28 mouse cellular contexts compared by ENCODE assay signal in the genomic region with DNA sequence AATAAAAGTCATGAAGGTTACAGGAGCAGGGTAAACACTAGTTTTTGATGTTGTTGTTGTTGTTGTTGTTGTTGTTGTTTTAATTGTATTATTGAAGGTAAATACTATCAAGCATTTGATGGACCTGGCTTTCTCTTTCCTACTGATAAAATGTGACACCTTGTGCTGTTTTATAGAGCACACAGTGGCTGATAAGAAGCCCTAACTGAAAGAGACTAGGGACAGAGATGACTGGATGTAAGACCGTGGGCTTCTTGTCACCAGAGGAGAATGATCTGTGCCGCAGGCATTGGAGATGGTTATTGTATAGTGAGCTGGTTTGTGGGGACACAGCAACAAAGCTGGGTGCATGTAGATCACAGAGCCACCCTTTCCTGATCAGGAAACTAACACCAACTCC. TPM values are rescaled to one million over a fixed set of nuclear protein-coding genes. Genes with fewer than 3 reads are reported as not detected.
DNase-seq lines count a peak whose midpoint lies in the region; ATAC-seq and TF ChIP-seq lines count a peak whose summit lies in the region.
"Had no signal": no experiment of that assay in that cellular context is flagged by ENCODE, and none has a peak within 500 bp of the region (broad histone marks: within the 10 kb centered on the region; RNA-seq: fewer than 3 reads in every experiment).

No protein-coding gene starts in this region.

- 0 out of 2 replicates have a peak overlapping the region, but pooled peaks have one; percentile 33 for H3K27ac ChIP-seq in heart, embryonic 10.5 days
- H3K27ac ChIP-seq in liver, embryonic 13.5 days, result no peak overlapping the region
- H3K27ac ChIP-seq in liver, postnatal 0 days (ENCODE audit: low read depth), result no peak overlapping the region
- no peak overlapping the region for H3K27ac ChIP-seq in midbrain, embryonic 11.5 days (ENCODE audit: low read depth, low read length)
- H3K27ac ChIP-seq in midbrain, postnatal 0 days (ENCODE audit: low read depth, low read length), result no peak overlapping the region
- H3K27ac ChIP-seq: embryonic facial prominence, embryonic 13.5 days; embryonic facial prominence, embryonic 15.5 days; forebrain, embryonic 10.5 days; forebrain, embryonic 12.5 days had no signal

- no peak for DNase-seq in heart, embryonic 10.5 days (ENCODE audit: low spot score)
- no peak for DNase-seq in heart, adult 18-20 months
- DNase-seq in liver, embryonic 13.5 days, result no peak
- no peak for DNase-seq in liver, postnatal 0 days
- peak; percentile 21 for DNase-seq in midbrain, embryonic 11.5 days (ENCODE audit: low spot score, missing footprints)
- no peak for DNase-seq in midbrain, postnatal 0 days (ENCODE audit: low spot score)
- DNase-seq in ovary, postnatal 10 days (ENCODE audit: low spot score), result no peak
- DNase-seq: adrenal gland, adult 2 months; adrenal gland, postnatal 10 days; adrenal gland, postnatal 25 days; B cell, adult 2 months; cerebellum, adult 11 months; cerebellum, adult 18-20 months; cerebellum, adult 8-10 months; cerebellum, adult 9-11 months; cerebellum, postnatal 14 days; cerebellum, postnatal 36 days; embryo, embryonic 11 days had no signal

- no peak for TF ChIP-seq EP300 in liver, postnatal 0 days (IDR thresholded peaks at IDR 0.05; ENCODE audit: low read depth)

- ATAC-seq in liver, embryonic 13.5 days (ENCODE audit: low read depth), result peak; percentile 60; the same call in 1 of the 2 replicates
- no peak for ATAC-seq in liver, postnatal 0 days
- no peak for ATAC-seq in midbrain, embryonic 11.5 days (ENCODE audit: low FRiP score)
- no peak for ATAC-seq in midbrain, postnatal 0 days (ENCODE audit: low FRiP score)
- peak; percentile 74 for ATAC-seq in megakaryocyte-erythroid progenitor cell, adult 5-6 weeks (replicated peaks; ENCODE audit: low FRiP score, low TSS enrichment, poor library complexity, severe bottlenecking)
- ATAC-seq: CD4-positive, CD25-positive, alpha-beta regulatory T cell, adult 4 months; forebrain, embryonic 14.5 days had no signal

- peaks cover 22% of the 10 kb centered on the region for H3K4me1 ChIP-seq in heart, embryonic 10.5 days
- peaks cover 18% of the 10 kb centered on the region for H3K4me1 ChIP-seq in liver, embryonic 13.5 days (replicated peaks)
- peaks cover 4% of the 10 kb centered on the region for H3K4me1 ChIP-seq in liver, postnatal 0 days (ENCODE audit: insufficient read depth)
- H3K4me1 ChIP-seq in midbrain, embryonic 11.5 days (ENCODE audit: control insufficient read depth, insufficient read depth, low read length), result no peaks in the 10 kb centered on the region
- no peaks in the 10 kb centered on the region for H3K4me1 ChIP-seq in midbrain, postnatal 0 days (ENCODE audit: insufficient read depth, low read length)
- H3K4me1 ChIP-seq: forebrain, embryonic 10.5 days; forebrain, embryonic 12.5 days had no signal

- no peak overlapping the region for H3K4me2 ChIP-seq in liver, embryonic 13.5 days
- H3K4me2 ChIP-seq in liver, postnatal 0 days (ENCODE audit: low read depth, low read length), result no peak overlapping the region
- H3K4me2 ChIP-seq in midbrain, embryonic 11.5 days, result no peak overlapping the region
- no peak overlapping the region for H3K4me2 ChIP-seq in midbrain, postnatal 0 days (ENCODE audit: low read depth, low read length, poor library complexity, severe bottlenecking)
- H3K4me2 ChIP-seq: embryonic facial prominence, embryonic 13.5 days; embryonic facial prominence, embryonic 15.5 days; forebrain, embryonic 12.5 days had no signal

- no peaks in the 10 kb centered on the region for H3K9me3 ChIP-seq in heart, embryonic 10.5 days
- H3K9me3 ChIP-seq in liver, embryonic 13.5 days (replicated peaks), result no peaks in the 10 kb centered on the region
- H3K9me3 ChIP-seq in liver, postnatal 0 days (ENCODE audit: low read length), result no peaks in the 10 kb centered on the region
- no peaks in the 10 kb centered on the region for H3K9me3 ChIP-seq in midbrain, embryonic 11.5 days (ENCODE audit: control insufficient read depth, low read length)
- no peaks in the 10 kb centered on the region for H3K9me3 ChIP-seq in midbrain, postnatal 0 days (ENCODE audit: low read length)
- H3K9me3 ChIP-seq: embryonic facial prominence, embryonic 13.5 days; embryonic facial prominence, embryonic 15.5 days; forebrain, embryonic 10.5 days; forebrain, embryonic 12.5 days; G1E had no signal

- no peaks in the 10 kb centered on the region for H3K27me3 ChIP-seq in heart, embryonic 10.5 days (ENCODE audit: insufficient read depth, poor library complexity, severe bottlenecking)
- H3K27me3 ChIP-seq in liver, embryonic 13.5 days, result no peaks in the 10 kb centered on the region
- H3K27me3 ChIP-seq in liver, postnatal 0 days (ENCODE audit: insufficient read depth, low read length), result no peaks in the 10 kb centered on the region
- H3K27me3 ChIP-seq in midbrain, embryonic 11.5 days (ENCODE audit: control insufficient read depth, insufficient read depth, low read length), result no peaks in the 10 kb centered on the region
- no peaks in the 10 kb centered on the region for H3K27me3 ChIP-seq in midbrain, postnatal 0 days (ENCODE audit: insufficient read depth, low read length)
- H3K27me3 ChIP-seq: CH12.LX; embryonic facial prominence, embryonic 13.5 days; embryonic facial prominence, embryonic 15.5 days; forebrain, embryonic 12.5 days had no signal

- H3K9ac ChIP-seq in liver, embryonic 13.5 days, result no peak overlapping the region
- H3K9ac ChIP-seq in liver, postnatal 0 days (replicated peaks), result no peak overlapping the region
- H3K9ac ChIP-seq in midbrain, embryonic 11.5 days (ENCODE audit: low read length), result no peak overlapping the region
- H3K9ac ChIP-seq in midbrain, postnatal 0 days (replicated peaks; ENCODE audit: low read length, poor library complexity, severe bottlenecking), result no peak overlapping the region
- H3K9ac ChIP-seq: embryonic facial prominence, embryonic 13.5 days; embryonic facial prominence, embryonic 15.5 days; forebrain, embryonic 12.5 days had no signal

- H3K4me3 ChIP-seq in heart, embryonic 10.5 days, result no peak overlapping the region
- no peak overlapping the region for H3K4me3 ChIP-seq in liver, embryonic 13.5 days (replicated peaks)
- H3K4me3 ChIP-seq in liver, postnatal 0 days (ENCODE audit: low read depth, low read length), result no peak overlapping the region
- no peak overlapping the region for H3K4me3 ChIP-seq in midbrain, embryonic 11.5 days (ENCODE audit: low read depth, low read length)
- no peak overlapping the region for H3K4me3 ChIP-seq in midbrain, postnatal 0 days (ENCODE audit: low read depth, low read length)
- H3K4me3 ChIP-seq: embryonic facial prominence, embryonic 13.5 days; embryonic facial prominence, embryonic 15.5 days; erythroblast, embryonic 14.5 days; forebrain, embryonic 10.5 days; forebrain, embryonic 12.5 days had no signal

- no peak for TF ChIP-seq CTCF in liver, postnatal 0 days (IDR thresholded peaks at IDR 0.05; ENCODE audit: low read depth)
- TF ChIP-seq CTCF in midbrain, postnatal 0 days (IDR thresholded peaks at IDR 0.05), result no peak

- no peaks in the 10 kb centered on the region for H3K36me3 ChIP-seq in heart, embryonic 10.5 days
- no peaks in the 10 kb centered on the region for H3K36me3 ChIP-seq in liver, embryonic 13.5 days
- H3K36me3 ChIP-seq in liver, postnatal 0 days (replicated peaks; ENCODE audit: insufficient read depth, low read length), result no peaks in the 10 kb centered on the region
- H3K36me3 ChIP-seq in midbrain, embryonic 11.5 days (ENCODE audit: control insufficient read depth, insufficient read depth, low read length), result no peaks in the 10 kb centered on the region
- no peaks in the 10 kb centered on the region for H3K36me3 ChIP-seq in midbrain, postnatal 0 days (ENCODE audit: insufficient read depth, low read length)
- H3K36me3 ChIP-seq: embryonic facial prominence, embryonic 13.5 days; embryonic facial prominence, embryonic 15.5 days; forebrain, embryonic 10.5 days; forebrain, embryonic 12.5 days had no signal

- 51% methylated on average over 2 of the region's 2 CpGs for WGBS in heart, embryonic 10.5 days
- WGBS in liver, embryonic 13.5 days (ENCODE audit: insufficient replicate concordance), result 29% methylated on average over 2 of the region's 2 CpGs
- 66% methylated on average over 2 of the region's 2 CpGs for WGBS in liver, postnatal 0 days (ENCODE audit: insufficient replicate concordance)
- 91% methylated on average over 2 of the region's 2 CpGs for WGBS in midbrain, embryonic 11.5 days
- 93% methylated on average over 2 of the region's 2 CpGs for WGBS in midbrain, postnatal 0 days

RNA-seq across cellular contexts. Expression of a gene that starts 9.1 kb away (rescaled TPM):
- polyA plus RNA-seq in heart, embryonic 10.5 days (2016; fragmentation: Nextera tagmentation; extraction: Ambion mirVana), result 22.4 and 26.5 TPM in 2 replicates
- 1 to 10 TPM; 3.0 to 4.0 TPM for total RNA-seq in heart, adult 18-20 months (2021)
- polyA plus RNA-seq in liver, embryonic 13.5 days (2015; fragmentation: Nextera tagmentation; extraction: Ambion mirVana), result 6.5 and 9.9 TPM in 2 replicates
- polyA plus RNA-seq in liver, postnatal 0 days (2015; fragmentation: Nextera tagmentation; extraction: Ambion mirVana), result 4.1 and 4.4 TPM in 2 replicates
- 19.6 and 19.7 TPM in 2 replicates for polyA plus RNA-seq in midbrain, embryonic 11.5 days (2014; fragmentation: Nextera tagmentation; extraction: Ambion mirVana)
- 17.3 and 18.9 TPM in 2 replicates for total RNA-seq in midbrain, postnatal 0 days (2014; rRNA removed)
- 16.1 and 16.8 TPM in 2 replicates for polyA plus RNA-seq in midbrain, postnatal 0 days (2015; fragmentation: Nextera tagmentation; extraction: Ambion mirVana)
- 18.7 and 21.7 TPM in 2 replicates for total RNA-seq in megakaryocyte-erythroid progenitor cell, adult 5-6 weeks (2014; fragmentation: Nextera tagmentation)
- total RNA-seq in megakaryocyte-erythroid progenitor cell, adult 5-6 weeks (2017), result 7.9 and 8.5 TPM in 2 replicates

Comparison
In these comparisons a context has a peak if more than half of its experiments do, and no peak if none do; other contexts are left out.
1. ATAC-seq: peak in liver, embryonic 13.5 days (single experiment) and megakaryocyte-erythroid progenitor cell, adult 5-6 weeks (single experiment); none in liver, postnatal 0 days (single experiment), midbrain, embryonic 11.5 days (single experiment) and midbrain, postnatal 0 days (single experiment).